Mouse (Mus musculus): Measurements from ENCODE around the gene Usp10.

The Usp10 gene

GRCm38 (mm10) chr8:119964859-119965258, 54.7 kb downstream of the Usp10 start:
- no peak for DNase-seq

- DNase-seq: no peak
Observed at GRCm38 (mm10) chr8:119967435-119967834, 57.3 kb downstream of the Usp10 start.

DNA sequence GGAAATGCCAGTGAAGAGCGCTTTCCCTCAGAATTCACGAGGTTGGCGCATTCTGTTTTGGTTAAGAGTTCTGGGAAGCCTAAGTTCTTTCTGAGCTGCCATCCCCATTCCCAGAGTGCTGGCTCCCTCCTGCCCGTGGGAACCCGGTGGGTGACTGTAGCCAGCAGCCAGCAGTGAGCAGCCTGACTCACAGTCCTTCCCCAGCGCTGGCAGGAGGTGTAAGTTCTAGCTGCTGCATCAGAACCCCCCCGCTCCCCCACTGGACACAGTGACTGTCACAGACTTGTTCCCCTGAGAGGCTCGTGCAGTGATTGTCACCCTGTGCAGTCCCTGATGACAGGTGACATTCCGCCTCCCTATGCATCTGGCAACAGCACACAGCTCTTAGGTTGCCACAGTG, 60.0 kb downstream of the Usp10 start:
- no peak for DNase-seq

DNA sequence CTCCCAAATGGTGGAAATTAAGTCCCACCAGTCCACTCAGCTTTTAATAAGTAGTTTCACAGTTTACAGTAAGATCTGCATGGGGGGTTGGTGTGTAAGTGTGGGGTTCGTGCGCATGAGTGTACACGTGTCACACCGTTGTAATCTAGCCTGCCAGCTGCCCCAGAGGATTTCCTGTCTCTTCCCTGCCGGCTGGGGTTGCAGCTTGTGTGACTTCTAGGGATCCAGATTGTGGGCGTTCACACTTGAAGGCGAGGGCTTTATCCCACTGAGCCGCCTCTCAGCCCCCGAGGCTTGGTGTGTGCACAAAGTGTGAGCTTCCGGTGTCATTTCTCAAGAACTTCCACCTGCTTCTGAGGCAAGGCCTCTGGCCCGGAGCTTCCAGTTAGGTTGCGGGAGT, 62.4 kb downstream of the Usp10 start:
- no peak for DNase-seq

GRCm38 (mm10) chr8:119978770-119979381, 68.7 kb downstream of the Usp10 start:
- peak in 1 of 2 experiments; percentile 29 for DNase-seq

GRCm38 (mm10) chr8:119981253-119981652, 71.1 kb downstream of the Usp10 start:
- DNase-seq: no peak

GRCm38 (mm10) chr8:119984085-119984484, 73.9 kb downstream of the Usp10 start:
- DNase-seq: no peak

GRCm38 (mm10) chr8:119986174-119986573, 76.0 kb downstream of the Usp10 start:
- no peak for DNase-seq

DNA sequence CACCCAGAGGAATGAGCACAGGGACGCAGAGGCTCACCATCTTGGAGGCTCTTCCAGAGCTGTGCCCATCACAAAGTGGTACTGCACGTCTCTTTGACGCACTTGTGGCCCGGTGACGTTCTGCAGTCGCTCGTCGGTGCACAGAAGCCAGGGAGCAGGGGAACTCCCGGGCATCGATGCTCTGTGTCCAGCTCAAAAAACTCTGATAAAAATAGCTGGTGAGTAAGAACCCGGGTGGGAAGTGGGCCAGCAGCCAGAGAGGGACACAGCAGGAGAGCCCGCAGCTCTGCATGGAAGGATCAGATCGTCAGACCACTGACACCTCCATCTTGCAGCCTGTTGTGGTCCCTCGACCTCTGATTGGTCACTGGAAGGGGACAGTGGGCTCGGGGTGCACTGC, 77.9 kb downstream of the Usp10 start:
- peak; percentile 50 to 52 for DNase-seq

DNA sequence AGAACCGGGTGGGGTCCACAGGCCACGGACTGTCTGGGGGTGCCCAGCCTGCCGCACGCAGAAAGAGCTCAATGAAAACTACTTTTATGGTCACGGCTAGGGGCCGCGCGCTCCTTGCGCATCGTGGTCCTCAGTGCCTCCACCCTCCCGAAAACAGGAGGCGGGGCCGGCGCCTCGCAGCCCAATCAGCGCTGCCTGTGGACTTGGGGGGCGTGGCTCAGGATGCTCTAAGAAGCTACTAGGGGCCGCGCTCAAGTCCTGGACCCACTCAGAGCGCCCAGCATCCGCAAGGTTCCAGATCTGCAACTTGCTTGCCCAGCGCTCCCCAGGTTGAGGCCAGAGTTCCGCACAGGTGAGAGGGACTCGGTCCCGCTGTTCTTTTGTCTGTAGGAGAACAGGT, 82.1 kb downstream of the Usp10 start, which contains the start of gene Crispld2:
Crispld2 (plus strand) TSS at position 190 of the 400 bp plus-strand sequence.
- peak; percentile 32 to 37 for DNase-seq

GRCm38 (mm10) chr8:119994114-119994513, 84.0 kb downstream of the Usp10 start:
- no peak for DNase-seq

- no peak for DNase-seq
Observed at GRCm38 (mm10) chr8:119994556-119994955, 84.4 kb downstream of the Usp10 start.

- DNase-seq: no peak
Observed at GRCm38 (mm10) chr8:119997266-119997665, 87.1 kb downstream of the Usp10 start.

DNA sequence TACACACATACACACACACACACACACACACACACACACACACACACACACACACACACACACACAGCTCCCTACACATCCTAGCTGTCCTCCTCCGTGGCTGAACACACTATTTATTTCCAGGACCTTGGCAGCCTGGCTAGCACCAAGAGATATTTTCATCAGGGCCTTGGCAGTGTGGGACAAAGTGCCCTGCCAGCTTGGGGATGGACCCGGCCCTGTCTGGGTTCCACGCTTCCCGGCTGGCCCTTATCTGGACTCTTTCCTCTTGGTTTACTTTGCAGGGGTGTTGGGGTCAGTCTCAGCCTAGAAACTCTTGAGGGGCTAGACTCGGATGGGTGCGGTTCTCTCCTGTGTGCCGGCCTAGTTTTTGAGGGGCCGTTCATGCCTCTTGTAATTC, 90.3 kb downstream of the Usp10 start:
- no peak for DNase-seq

GRCm38 (mm10) chr8:120001712-120002111, 91.6 kb downstream of the Usp10 start:
- DNase-seq: no peak

- no peak for DNase-seq
Observed at GRCm38 (mm10) chr8:120002348-120002747, 92.2 kb downstream of the Usp10 start.

DNA sequence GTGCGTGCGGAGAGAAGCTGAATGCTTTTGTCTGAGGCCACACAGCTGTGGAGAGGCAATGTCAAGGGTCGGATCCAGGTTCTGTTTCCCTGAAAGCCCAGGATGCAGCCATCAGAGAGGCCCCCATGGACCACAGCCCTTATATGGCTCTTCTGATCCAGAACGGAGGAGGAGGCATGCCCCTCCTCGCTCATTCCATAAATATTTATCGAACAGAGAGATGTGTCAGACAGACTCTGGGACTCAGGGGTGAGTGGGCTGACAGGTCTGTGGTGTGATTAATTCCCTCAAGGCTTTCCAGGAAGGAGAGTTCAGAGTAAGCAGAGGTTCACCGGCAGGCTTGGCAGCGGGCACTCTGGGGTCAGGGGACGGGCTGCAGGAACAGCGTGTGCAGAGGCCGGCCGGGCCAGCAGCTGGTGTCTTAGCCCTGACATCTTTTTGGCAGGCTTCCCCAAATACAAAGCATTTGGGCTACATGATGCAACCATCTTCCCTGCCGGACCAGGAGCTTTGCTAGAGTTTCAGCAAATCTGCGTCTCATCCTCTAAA, 94.1 kb downstream of the Usp10 start:
- no peak for DNase-seq

- DNase-seq: no peak
Observed at GRCm38 (mm10) chr8:120004705-120005381, 94.7 kb downstream of the Usp10 start.

DNA sequence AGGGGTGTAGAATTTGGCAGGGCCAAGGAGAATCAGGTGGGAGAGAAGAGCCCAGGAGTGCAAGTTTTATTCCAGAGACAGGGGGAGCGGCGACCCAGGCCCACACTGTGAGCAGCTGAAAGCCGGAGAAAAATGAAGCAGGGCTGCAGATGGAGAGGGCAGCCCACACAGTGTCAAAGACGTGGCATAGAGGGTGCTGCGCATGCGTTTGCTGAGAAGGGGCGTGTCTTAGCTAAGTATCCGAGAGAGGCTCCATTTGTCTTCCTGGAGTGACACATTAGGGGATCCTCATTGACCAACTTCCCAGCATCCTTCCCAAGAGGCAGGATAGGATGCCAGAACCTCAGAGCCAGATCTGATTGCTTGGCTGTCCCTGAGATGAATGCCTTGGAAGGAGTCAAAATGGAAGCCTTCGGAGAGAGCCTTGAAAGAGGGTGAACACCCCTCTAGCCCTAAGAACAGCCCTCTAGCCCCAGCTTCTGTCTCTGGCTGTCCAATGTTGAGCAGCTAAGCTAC, 96.5 kb downstream of the Usp10 start:
- DNase-seq: no peak

Data from cerebellum, postnatal 36 days (tissue).